Mouse (Mus musculus): ENCODE results near the gene Nxph4.

Nxph4 gene

DNA sequence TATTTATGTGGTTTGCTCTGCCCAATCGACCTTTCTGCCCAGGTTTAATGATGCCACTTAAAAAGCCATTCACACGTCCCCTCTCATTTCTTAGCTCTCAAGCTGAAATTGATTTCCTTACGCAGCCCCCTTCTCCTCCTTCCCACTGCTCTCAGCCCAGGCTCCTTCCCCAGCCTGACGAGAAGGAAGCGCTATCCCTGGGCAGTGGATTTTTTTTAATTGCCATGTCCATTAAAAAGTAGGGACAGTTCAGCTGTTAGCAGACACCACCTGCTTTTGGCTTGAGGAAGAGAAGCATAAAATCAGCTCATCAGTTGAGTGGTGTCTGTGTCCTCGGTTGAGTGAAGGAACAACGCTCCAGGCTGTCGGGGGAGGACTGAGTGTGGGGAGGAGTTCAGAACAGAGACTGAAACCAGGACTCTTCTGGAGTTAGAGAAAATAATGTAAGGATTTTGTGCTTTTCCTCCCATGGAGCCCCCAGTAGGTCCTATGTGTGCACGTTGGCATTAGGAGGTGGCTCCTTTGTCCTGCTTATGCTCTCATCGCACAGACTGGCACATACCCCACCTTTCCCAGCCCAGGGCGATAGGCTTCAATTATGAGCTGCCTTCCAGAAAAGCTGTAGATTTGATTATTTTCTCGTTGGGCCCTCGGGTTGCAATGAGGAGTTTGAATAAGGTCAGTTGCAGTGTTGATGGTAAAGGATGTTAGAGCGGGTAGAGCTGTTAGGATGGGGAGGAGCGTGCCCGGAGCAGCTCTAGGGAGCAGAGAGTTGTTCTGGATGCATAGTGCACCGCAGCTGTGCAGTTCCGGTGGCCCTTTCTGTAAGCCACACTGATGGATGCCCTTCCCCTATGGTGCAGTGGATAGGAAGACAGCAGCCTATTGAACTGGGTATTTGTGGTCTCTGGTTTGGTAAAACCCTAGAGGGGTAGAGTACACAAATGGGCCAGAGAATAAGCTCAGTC, 43.9 kb downstream of the Nxph4 start:
- DNase-seq (ENCODE audit: low read depth, low spot score): no peak

- DNase-seq (ENCODE audit: low read depth, low spot score): no peak
Measured at GRCm38 (mm10) chr10:127488856-127489255, 45.5 kb downstream of the Nxph4 start.

DNA sequence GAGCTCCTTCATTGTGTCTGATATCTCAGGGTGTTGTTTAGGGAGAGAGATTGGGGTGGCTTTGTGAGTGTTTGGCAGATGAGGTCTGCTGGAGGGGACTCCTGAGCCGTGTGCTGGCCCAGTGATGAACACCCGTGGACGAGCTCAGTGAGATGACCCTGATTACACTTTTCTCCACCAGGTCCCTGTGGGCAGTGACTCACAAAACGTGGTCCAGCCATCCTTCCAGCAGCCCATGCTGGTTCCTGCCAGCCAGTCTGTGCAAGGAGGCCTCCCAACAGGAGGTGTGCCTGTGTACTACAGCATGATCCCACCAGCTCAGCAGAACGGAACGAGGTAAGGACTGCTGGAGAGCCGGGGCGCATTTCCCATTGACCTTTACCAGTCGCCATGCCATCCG, 49.1 kb downstream of the Nxph4 start:
- DNase-seq (ENCODE audit: low read depth, low spot score): no peak

GRCm38 (mm10) chr10:127480833-127481813, 53.2 kb downstream of the Nxph4 start:
- DNase-seq (ENCODE audit: low read depth, low spot score): no peak

- peak; percentile 52 for DNase-seq (ENCODE audit: low read depth, low spot score)
Measured at GRCm38 (mm10) chr10:127479131-127479530, 55.2 kb downstream of the Nxph4 start.

DNA sequence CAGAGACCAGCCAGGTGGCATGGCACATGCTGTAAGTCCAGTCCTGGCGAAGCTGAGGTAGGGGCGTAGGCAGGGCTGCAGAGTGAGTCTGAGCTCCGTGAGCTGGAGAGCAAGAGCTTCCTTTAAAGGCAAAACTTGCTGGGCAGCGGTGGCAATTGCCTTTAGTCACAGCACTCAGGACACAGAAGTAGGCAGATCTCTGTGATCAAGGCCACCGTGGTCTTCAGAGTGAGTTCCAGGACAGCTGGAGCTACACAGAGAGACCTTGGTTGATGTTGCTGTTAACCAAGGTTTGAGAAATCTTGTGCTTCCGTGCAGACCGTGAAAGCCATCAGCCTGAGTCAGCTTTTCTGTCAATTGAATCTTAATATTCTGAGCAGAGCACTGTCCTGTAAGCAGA, 57.1 kb downstream of the Nxph4 start:
- DNase-seq (ENCODE audit: low read depth, low spot score): no peak

- no peak for DNase-seq (ENCODE audit: low read depth, low spot score)
Measured at GRCm38 (mm10) chr10:127476541-127476940, 57.8 kb downstream of the Nxph4 start.
